Mouse (Mus musculus) urinary bladder, adult 18-20 months (tissue): ENCODE data around the gene Pomt2.

ENCODE experiments used
- DNase-seq, 2 experiments: peaks; one replicate each; pipeline ENCODE4 v3.0.0; 2022; ENCODE audit warnings: low spot score in 2 of 2, mixed read lengths in 2 of 2

Pomt2 gene

GRCm38 (mm10) chr12:87130224-87130623, 17.5 kb downstream of the Pomt2 start:
- no peak for DNase-seq

GRCm38 (mm10) chr12:87127256-87127655, 20.5 kb downstream of the Pomt2 start:
- no peak for DNase-seq

- no peak for DNase-seq
Observed at GRCm38 (mm10) chr12:87121918-87122589, 25.7 kb downstream of the Pomt2 start.

- DNase-seq: no peak
Observed at GRCm38 (mm10) chr12:87107357-87107977, 40.3 kb downstream of the Pomt2 start.

- DNase-seq: no peak
Observed at GRCm38 (mm10) chr12:87104796-87105195, 43.0 kb downstream of the Pomt2 start.

GRCm38 (mm10) chr12:87103471-87103870, 44.3 kb downstream of the Pomt2 start:
- DNase-seq: no peak

GRCm38 (mm10) chr12:87102165-87102631, 45.6 kb downstream of the Pomt2 start, which contains the start of gene Ngb:
Ngb (minus strand) TSS chr12:87102539.
- no peak for DNase-seq

- no peak for DNase-seq
Observed at GRCm38 (mm10) chr12:87100331-87100730, 47.4 kb downstream of the Pomt2 start.

- DNase-seq: no peak
Observed at GRCm38 (mm10) chr12:87093671-87094070, 54.1 kb downstream of the Pomt2 start.

- DNase-seq: peak in 1 of 2 experiments; percentile 23
Observed at GRCm38 (mm10) chr12:87093249-87093648, 54.5 kb downstream of the Pomt2 start.

GRCm38 (mm10) chr12:87091916-87092315, 55.9 kb downstream of the Pomt2 start:
- no peak for DNase-seq

GRCm38 (mm10) chr12:87089701-87090100, 58.1 kb downstream of the Pomt2 start:
- no peak for DNase-seq

- DNase-seq: no peak
Observed at GRCm38 (mm10) chr12:87089255-87089654, 58.5 kb downstream of the Pomt2 start.

- no peak for DNase-seq
Observed at GRCm38 (mm10) chr12:87088331-87088730, 59.4 kb downstream of the Pomt2 start.

- no peak for DNase-seq
Observed at GRCm38 (mm10) chr12:87087236-87087635, 60.5 kb downstream of the Pomt2 start.

- no peak for DNase-seq
Observed at GRCm38 (mm10) chr12:87082797-87083196, 65.0 kb downstream of the Pomt2 start.

GRCm38 (mm10) chr12:87076610-87077009, 71.2 kb downstream of the Pomt2 start:
- no peak for DNase-seq

- no peak for DNase-seq
Observed at GRCm38 (mm10) chr12:87070520-87070919, 77.2 kb downstream of the Pomt2 start.

GRCm38 (mm10) chr12:87066429-87066828, 81.3 kb downstream of the Pomt2 start:
- DNase-seq: no peak

GRCm38 (mm10) chr12:87065446-87065845, 82.3 kb downstream of the Pomt2 start:
- DNase-seq: no peak

- no peak for DNase-seq
Observed at GRCm38 (mm10) chr12:87057066-87057465, 90.7 kb downstream of the Pomt2 start.
